Mouse (Mus musculus) left cerebral cortex, postnatal 36 days (tissue): ENCODE measurements around the gene Gm45233. TPM values are rescaled to one million over a fixed set of nuclear protein-coding genes. Genes with fewer than 3 reads are reported as not detected.
A peak's percentile ranks its signal among the peaks of the same experiment; 100 is the strongest.
"Not testable (repeated sequence)": the region's sequence is repeated elsewhere in the genome, so short reads cannot be mapped to it uniquely, and the experiment has no call there.

Source experiments
- DNase-seq, 2 experiments: peaks; one replicate each; pipeline ENCODE4 v3.0.0; 2021 to 2022; ENCODE audit warnings: low spot score in 2 of 2, mixed read lengths in 1 of 2
- intact Hi-C: fragments of 180-260 bp; cut with DNase I; formaldehyde crosslinking; loops from one replicate; pipeline ENCODE4 v1.15.1; 2025
- total RNA-seq, 2 experiments: library from RNA; stranded (reverse); gene quantifications; 2 replicates each; pipeline ENCODE4 v1.2.3; 2021

Gene Gm45233
- total RNA-seq = 1 to 10 TPM in 1 of 2 experiments, not detected in 1; 1.7 TPM

DNA sequence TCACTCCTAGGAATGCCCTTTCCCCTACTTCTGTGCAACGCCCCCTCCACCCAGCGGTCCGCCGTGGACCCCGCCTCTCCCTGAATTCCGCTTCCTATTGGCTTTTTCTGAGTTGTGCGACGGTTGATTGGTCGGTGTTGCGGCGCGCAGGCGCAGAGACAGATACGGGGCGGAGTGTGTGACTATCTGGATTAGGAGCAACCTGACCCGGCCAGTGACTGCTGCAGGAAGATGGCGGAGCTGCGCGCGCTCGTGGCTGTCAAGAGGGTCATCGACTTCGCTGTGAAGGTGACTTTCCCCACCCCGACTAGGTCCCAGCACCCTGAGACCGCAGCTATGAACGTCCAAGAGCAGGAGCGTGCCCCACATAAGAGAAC lies at the start of gene Gm45233, which contains the start of gene Etfb:
Gm45233 (plus strand) TSS at position 212 of the 377 bp plus-strand sequence.
Etfb (plus strand) TSS at position 167 of the 377 bp plus-strand sequence.
- DNase-seq = peak; percentile 92 to 94
- intact Hi-C loops = no loop called here

GRCm38 (mm10) chr7:43399501-43399900 lies 44.4 kb upstream of the Gm45233 start:
- intact Hi-C loops = no loop called here
- no peak for DNase-seq

- intact Hi-C loops = no loop called here
- no peak for DNase-seq
These were observed 41.2 kb upstream of the Gm45233 start for GRCm38 (mm10) chr7:43402718-43403117.

DNA sequence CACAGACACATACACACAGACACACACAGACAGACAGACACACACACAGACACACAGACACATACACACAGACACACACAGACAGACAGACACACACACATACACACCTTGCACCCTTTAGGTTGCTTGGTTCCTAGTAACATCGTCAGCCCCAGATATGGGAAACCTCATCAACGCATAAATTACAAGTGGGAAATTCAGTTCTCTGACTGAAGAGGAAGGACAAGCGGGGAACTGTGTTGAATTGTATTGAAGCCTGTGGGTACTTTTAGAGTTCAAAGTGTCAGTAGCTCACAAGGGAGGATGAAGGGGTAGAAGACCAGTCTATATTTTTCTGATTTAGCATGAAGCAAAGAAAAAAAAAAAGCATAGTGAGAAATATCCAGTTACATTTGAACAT lies 36.4 kb upstream of the Gm45233 start:
- no peak for DNase-seq
- intact Hi-C loops = no loop called here

DNA sequence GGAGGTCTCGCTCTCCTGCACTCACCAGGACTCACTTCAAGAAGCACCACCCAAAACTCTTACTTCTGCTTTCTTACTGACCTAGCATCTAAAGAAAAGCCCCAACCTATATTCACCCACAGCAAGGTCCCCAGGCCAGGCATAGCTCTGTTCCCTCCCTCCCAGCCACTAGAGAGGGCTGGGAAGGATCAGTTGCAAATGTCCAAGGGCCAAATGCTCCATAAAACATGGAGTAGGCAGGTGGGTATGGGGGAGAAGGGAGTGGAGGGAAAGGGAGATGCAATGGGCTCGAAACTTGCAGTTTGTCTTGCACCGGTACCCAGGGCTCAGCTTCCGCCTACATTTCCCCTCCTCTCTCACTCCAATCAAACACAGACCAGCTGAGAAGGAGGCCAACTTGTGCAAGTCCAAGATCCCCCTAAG lies 35.8 kb upstream of the Gm45233 start, which contains the start of gene Siglecg:
Siglecg (plus strand) TSS at position 74 of the 423 bp plus-strand sequence.
- no peak for DNase-seq
- intact Hi-C loops = no loop called here

DNA sequence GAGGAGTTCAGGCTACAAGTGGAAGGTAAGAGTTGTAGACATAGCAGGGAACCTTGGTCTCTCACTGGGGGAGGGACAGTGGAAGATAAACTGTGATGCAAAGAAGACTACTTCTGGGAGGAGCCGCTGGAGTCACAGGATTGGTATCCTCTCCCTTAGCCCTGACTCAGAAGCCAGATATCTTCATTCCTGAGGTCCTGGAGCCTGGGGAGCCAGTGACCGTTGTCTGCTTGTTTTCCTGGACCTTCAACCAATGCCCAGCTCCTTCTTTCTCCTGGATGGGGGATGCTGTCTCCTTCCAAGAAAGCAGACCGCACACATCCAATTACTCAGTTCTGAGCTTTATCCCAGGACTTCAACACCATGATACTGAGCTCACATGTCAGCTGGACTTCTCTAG lies 34.8 kb upstream of the Gm45233 start:
- intact Hi-C loops = no loop called here

DNA sequence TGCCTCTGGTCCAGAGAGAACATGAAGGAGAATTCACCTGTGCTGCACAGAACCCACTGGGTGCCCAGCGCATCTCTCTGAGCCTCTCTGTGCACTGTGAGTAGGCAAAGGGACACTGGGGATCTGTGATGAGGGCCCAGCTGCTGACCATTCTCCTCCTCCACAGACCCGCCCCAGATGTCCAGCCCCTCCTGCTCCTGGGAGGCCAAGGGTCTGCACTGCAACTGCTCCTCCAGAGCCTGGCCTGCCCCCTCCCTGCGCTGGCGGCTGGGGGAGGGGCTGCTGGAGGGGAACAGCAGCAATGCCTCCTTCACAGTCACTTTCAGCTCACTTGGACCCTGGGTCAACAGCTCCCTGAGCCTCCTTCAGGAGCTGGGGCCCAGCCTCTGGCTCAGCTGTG lies 32.2 kb upstream of the Gm45233 start:
- DNase-seq, intact Hi-C loops: not testable (repeated sequence)

More for the DNA sequence above, 34.8 kb upstream of the Gm45233 start:
- DNase-seq = no peak

- DNase-seq = no peak
- intact Hi-C loops = no loop called here
These were observed 26.6 kb upstream of the Gm45233 start for GRCm38 (mm10) chr7:43417298-43417697.

GRCm38 (mm10) chr7:43422995-43423617 lies 20.8 kb upstream of the Gm45233 start:
- intact Hi-C loops = loop anchor here (1.0 kb wide), 1 partner anchor 72 kb away; no protein-coding TSS in a partner anchor
- peak; percentile 70 to 82 for DNase-seq

GRCm38 (mm10) chr7:43423991-43424625 lies 19.8 kb upstream of the Gm45233 start:
- intact Hi-C loops = loop anchor here (1.0 kb wide), 1 partner anchor 71 kb away; no protein-coding TSS in a partner anchor
- no peak for DNase-seq

DNA sequence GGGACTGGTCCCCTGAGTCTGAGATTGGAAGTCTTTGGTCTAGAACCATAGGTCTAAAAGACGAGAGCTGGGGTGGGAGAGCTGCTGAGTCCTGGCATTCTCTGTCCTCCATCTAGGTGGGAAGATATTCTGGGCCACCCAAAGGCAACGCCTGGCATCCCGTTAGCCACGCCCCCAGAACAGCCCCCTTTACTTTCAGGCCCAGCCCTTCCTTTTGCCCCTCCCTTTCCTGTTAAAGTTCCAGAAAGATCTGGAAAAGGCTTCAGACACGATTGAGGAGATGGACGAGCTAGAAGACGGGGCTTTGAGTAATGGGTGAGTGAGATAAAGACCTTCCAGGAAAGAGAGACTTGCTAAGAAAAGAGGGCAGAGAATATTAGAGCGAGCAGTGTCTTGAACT lies 16.5 kb upstream of the Gm45233 start, which contains the start of gene Lim2:
Lim2 (plus strand) TSS at position 265 of the 400 bp plus-strand sequence.
- DNase-seq = no peak
- intact Hi-C loops = no loop called here

- no peak for DNase-seq
- intact Hi-C loops = no loop called here
These were observed 14.4 kb upstream of the Gm45233 start for GRCm38 (mm10) chr7:43429500-43429899.

GRCm38 (mm10) chr7:43432891-43433290 lies 11.0 kb upstream of the Gm45233 start:
- intact Hi-C loops = no loop called here

DNA sequence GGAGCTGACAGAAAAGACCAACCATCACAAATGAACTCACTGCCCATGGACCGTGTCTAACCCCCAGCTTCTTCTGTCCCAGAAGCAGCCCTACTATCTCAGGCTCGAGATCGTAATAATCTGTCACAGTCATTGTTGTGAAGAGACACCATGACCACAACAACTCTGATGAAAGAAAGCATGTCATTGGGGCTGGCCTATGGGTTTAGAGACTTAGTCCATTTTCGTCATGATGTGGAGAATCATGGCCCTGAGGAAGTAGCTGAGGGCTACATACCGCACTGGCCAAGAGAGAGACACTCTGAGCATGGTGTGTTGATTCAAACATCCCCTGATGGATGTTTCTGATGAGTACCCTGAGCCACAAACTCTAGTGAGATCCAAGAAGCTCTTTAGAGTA lies 9.3 kb upstream of the Gm45233 start:
- intact Hi-C loops = no loop called here
- no peak for DNase-seq

More at GRCm38 (mm10) chr7:43432891-43433290, 11.0 kb upstream of the Gm45233 start:
- no peak for DNase-seq

- no peak for DNase-seq
- intact Hi-C loops = no loop called here
These were observed 7.3 kb upstream of the Gm45233 start, which contains the start of gene Nkg7 for GRCm38 (mm10) chr7:43436341-43437255. Nkg7 (plus strand) TSS chr7:43437073.

DNA sequence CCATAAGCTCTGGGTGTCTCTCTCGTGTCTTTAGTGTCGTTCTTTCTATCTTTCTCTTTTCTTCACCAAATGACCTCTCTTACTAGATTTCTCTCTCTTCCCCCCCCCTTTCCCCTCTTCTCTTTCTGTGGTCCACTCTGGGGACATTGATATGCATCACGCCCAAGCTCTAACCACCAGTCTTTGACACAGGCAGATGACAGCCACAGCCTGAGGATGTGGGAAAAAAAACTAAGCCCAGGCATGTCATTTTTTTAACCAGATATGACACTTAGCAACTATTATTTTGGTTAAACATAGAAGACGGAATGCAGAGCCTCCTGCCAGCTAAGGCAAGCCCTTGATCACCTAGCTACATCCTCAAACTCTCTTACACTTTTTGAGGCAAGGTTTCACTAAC lies 5.3 kb upstream of the Gm45233 start:
- no peak for DNase-seq
- intact Hi-C loops = no loop called here

GRCm38 (mm10) chr7:43440482-43440881 lies 3.4 kb upstream of the Gm45233 start, which contains the start of gene Cldnd2:
Cldnd2 (plus strand) TSS chr7:43440782.
- intact Hi-C loops = no loop called here

GRCm38 (mm10) chr7:43441071-43441470 lies 2.9 kb upstream of the Gm45233 start:
- intact Hi-C loops = no loop called here
- DNase-seq = no peak

More at GRCm38 (mm10) chr7:43440482-43440881, 3.4 kb upstream of the Gm45233 start, which contains the start of gene Cldnd2:
- no peak for DNase-seq

DNA sequence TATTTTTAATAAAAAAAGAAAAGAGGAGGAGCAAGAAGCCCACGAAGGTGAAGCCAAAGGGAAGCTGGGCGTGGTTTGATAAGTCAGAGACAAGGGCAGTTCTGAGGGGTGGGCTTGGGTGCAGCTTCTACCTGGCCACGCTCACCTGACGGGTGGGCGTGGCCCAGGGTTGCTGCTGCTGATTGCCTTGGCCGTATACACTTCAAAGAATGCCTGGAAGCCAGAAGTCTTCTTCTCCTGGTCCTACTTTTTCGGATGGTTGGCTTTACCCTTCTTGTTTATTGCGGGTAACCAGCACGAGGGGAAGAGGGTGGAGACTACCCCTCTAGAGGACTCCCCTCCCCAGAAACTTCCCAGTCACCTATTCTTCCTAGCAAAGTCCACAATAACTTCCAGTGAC lies 1.2 kb upstream of the Gm45233 start:
- no peak for DNase-seq
- intact Hi-C loops = no loop called here
